Comparison of ENCODE assay signal across 8 mouse cellular contexts in the genomic region with DNA sequence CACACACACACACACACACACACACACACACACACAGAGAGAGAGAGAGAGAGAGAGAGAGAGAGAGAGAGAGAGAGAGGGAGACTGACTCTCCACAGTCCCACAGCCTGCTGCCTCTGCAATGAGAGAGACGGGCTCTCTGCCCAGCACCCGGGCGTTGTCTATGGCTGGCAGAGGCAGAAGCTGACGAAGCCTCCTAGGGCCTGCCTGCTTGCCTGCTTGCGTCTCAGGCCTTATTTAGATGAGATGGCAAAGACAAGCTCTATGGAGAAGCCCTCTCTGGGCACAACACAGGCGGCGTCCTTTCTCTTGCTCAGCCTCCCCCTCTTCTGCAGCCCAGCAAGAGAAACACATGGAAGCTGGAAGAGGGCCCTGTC. TPM values are rescaled to one million over a fixed set of nuclear protein-coding genes. Genes with fewer than 3 reads are reported as not detected.
DNase-seq lines count a peak whose midpoint lies in the region; ATAC-seq and TF ChIP-seq lines count a peak whose summit lies in the region.

No protein-coding gene starts in this region.

- DNase-seq in heart, adult 2 months: peak in 1 of 2 experiments; percentile 67
- no peak for DNase-seq in heart, adult 8-10 months (ENCODE audit: low spot score)
- peak; percentile 43 for DNase-seq in thymus, postnatal 0 days (ENCODE audit: low spot score)
- no peak for DNase-seq in thymus, postnatal 4 days
- peak; percentile 56 to 69 for DNase-seq in layer of hippocampus, postnatal 10 days (ENCODE audit: low spot score in 2 of 2)
- no peak for DNase-seq in embryo, embryonic 9.5 days (ENCODE audit: extremely low spot score)
- DNase-seq in thymus, postnatal 14 days: no peak

- peaks cover 14% of the 10 kb centered on the region for H3K4me1 ChIP-seq in heart, adult 2 months (ENCODE audit: control insufficient read depth, insufficient read depth, low read length)
- H3K4me1 ChIP-seq in stomach, embryonic 15.5 days: peaks cover 44% of the 10 kb centered on the region

- peak overlapping the region; percentile 80 for H3K4me3 ChIP-seq in heart, adult 2 months
- no peak overlapping the region for H3K4me3 ChIP-seq in stomach, embryonic 15.5 days (replicated peaks)

- peak overlapping the region; percentile 45 for H3K9ac ChIP-seq in heart, adult 2 months (ENCODE audit: low read depth, low read length)
- H3K9ac ChIP-seq in stomach, embryonic 15.5 days: no peak overlapping the region

- intact Hi-C loops in heart, adult 2 months (cut with DNase I): loop anchor here (2.0 kb wide), 1 partner anchor 59 kb away; no protein-coding TSS in a partner anchor

- H3K9me3 ChIP-seq in stomach, embryonic 15.5 days: no peaks in the 10 kb centered on the region

- peaks cover 5% of the 10 kb centered on the region for H3K79me2 ChIP-seq in heart, adult 2 months (replicated peaks; ENCODE audit: control insufficient read depth, insufficient read depth, low read length)

- WGBS in heart, adult 2 months: 18% methylated on average over 7 of the region's 7 CpGs
- WGBS in stomach, embryonic 15.5 days: 50% methylated on average over 7 of the region's 7 CpGs

- no peak for TF ChIP-seq CTCF in heart, adult 2 months (IDR thresholded peaks at IDR 0.05)

- ATAC-seq in stomach, embryonic 15.5 days (ENCODE audit: insufficient read depth, low FRiP score, low read depth): no peak

- TF ChIP-seq EP300 in heart, adult 2 months (IDR thresholded peaks at IDR 0.05; ENCODE audit: insufficient read depth, low read depth, low read length): no peak

- H3K27ac ChIP-seq in heart, adult 2 months: peak overlapping the region; percentile 0; the same call in 1 of the 2 replicates
- H3K27ac ChIP-seq in stomach, embryonic 15.5 days: no peak overlapping the region

- H3K36me3 ChIP-seq in heart, adult 2 months (ENCODE audit: control insufficient read depth, insufficient read depth, low read length): peaks cover 5% of the 10 kb centered on the region; the same call in 1 of the 2 replicates
- H3K36me3 ChIP-seq in stomach, embryonic 15.5 days: no peaks in the 10 kb centered on the region

- TF ChIP-seq POLR2A in heart, adult 2 months (IDR thresholded peaks at IDR 0.05; ENCODE audit: insufficient read depth, low read depth, low read length): no peak

- peak overlapping the region; percentile 29; the same call in 1 of the 2 replicates for H3K4me2 ChIP-seq in stomach, embryonic 15.5 days

- peaks cover 1% of the 10 kb centered on the region; the same call in 1 of the 2 replicates for H3K27me3 ChIP-seq in heart, adult 2 months (ENCODE audit: control insufficient read depth, insufficient read depth, low read length)
- peaks cover 43% of the 10 kb centered on the region for H3K27me3 ChIP-seq in stomach, embryonic 15.5 days (replicated peaks)

RNA-seq across cellular contexts. Expression of a gene that starts 4.6 kb away (rescaled TPM):
- 10 to 100 TPM; 27.1 to 27.3 TPM for total RNA-seq in heart, adult 2 months (2021)
- 32.6 and 45.1 TPM in 2 replicates for polyA plus RNA-seq in heart, adult 2 months (2012; rRNA removed)
- total RNA-seq in heart, adult 8-10 months (2022): 10 to 100 TPM; 20.2 to 34.2 (median 28.5) TPM
- 2.2 and 2.7 TPM in 2 replicates for polyA plus RNA-seq in thymus, postnatal 0 days (2015; fragmentation: Nextera tagmentation; extraction: Ambion mirVana)
- 10 to 100 TPM; 51.3 to 51.6 TPM for total RNA-seq in layer of hippocampus, postnatal 10 days (2021)
- polyA plus RNA-seq in stomach, embryonic 15.5 days (2015; fragmentation: Nextera tagmentation; extraction: Ambion mirVana): 4.7 and 4.8 TPM in 2 replicates

RNA-seq across cellular contexts. Expression of a gene that starts 39.3 kb away (rescaled TPM):
- 10 to 100 TPM; 18.9 to 21.7 TPM for total RNA-seq in heart, adult 2 months (2021)
- polyA plus RNA-seq in heart, adult 2 months (2012; rRNA removed): 21.4 and 31.6 TPM in 2 replicates
- total RNA-seq in heart, adult 8-10 months (2022): 10 to 100 TPM; 18.7 to 28.2 (median 21.1) TPM
- polyA plus RNA-seq in thymus, postnatal 0 days (2015; fragmentation: Nextera tagmentation; extraction: Ambion mirVana): 8.3 and 10.1 TPM in 2 replicates
- 1 to 10 TPM; 7.9 to 9.6 TPM for total RNA-seq in layer of hippocampus, postnatal 10 days (2021)
- polyA plus RNA-seq in stomach, embryonic 15.5 days (2015; fragmentation: Nextera tagmentation; extraction: Ambion mirVana): 4.9 and 5.6 TPM in 2 replicates

Comparison
In these comparisons a context has a peak if more than half of its experiments do, and no peak if none do; other contexts are left out.
1. DNase-seq: peak in thymus, postnatal 0 days (single experiment) and layer of hippocampus, postnatal 10 days (2 of 2); none in heart, adult 8-10 months (single experiment), thymus, postnatal 4 days (single experiment), embryo, embryonic 9.5 days (single experiment) and thymus, postnatal 14 days (single experiment).